Mouse (Mus musculus) E14TG2a.4 (cell line): ENCODE data around the gene Fer.

Experiments used
- CTCF ChIP-seq: conservative IDR thresholded peaks from 2 replicates; pipeline ENCODE4 v1.5.1; 2014; ENCODE audit warnings: low read length
- NANOG ChIP-seq: IDR thresholded peaks from 2 replicates; pipeline ENCODE4 v1.6.1; 2014; ENCODE audit warnings: borderline replicate concordance, low read length, mixed read lengths
- POU5F1 ChIP-seq: IDR thresholded peaks from 2 replicates; pipeline ENCODE4 v1.6.1; 2014; ENCODE audit warnings: low read length, borderline replicate concordance

GRCm38 (mm10) chr17:63972181-63972580 lies 109.3 kb downstream of the Fer start:
- TF ChIP-seq CTCF: no peak
- no peak for TF ChIP-seq POU5F1
- no peak for TF ChIP-seq NANOG
